Mouse (Mus musculus) CD4-positive, CD25-positive, alpha-beta regulatory T cell, adult 4 months (primary cell): Measurements from ENCODE around the gene Vopp1. TPM values are rescaled to one million over a fixed set of nuclear protein-coding genes. Genes with fewer than 3 reads are reported as not detected.
"Not testable (repeated sequence)": the region's sequence is repeated elsewhere in the genome, so short reads cannot be mapped to it uniquely, and the experiment has no call there.

Source experiments
- ATAC-seq: one replicate; pipeline ENCODE4 v1.8.0; 2017
- polyA plus RNA-seq, 2 experiments: library from polyadenylated mRNA; unstranded; fragments of 100-300 nt; shearing (Covaris generic); gene quantifications; one replicate each; pipeline ENCODE4 v1.2.1; 2017

The Vopp1 gene
- polyA plus RNA-seq, result 10 to 100 TPM; 10.1 to 11.8 TPM

- ATAC-seq, result peak; percentile 88
These were observed at the start of gene Vopp1 for GRCm38 (mm10) chr6:57824422-57825258. TSS of gene Vopp1 (minus strand) at chr6:57825159.

GRCm38 (mm10) chr6:57859043-57860042 lies 34.4 kb upstream of the Vopp1 start:
- peak; percentile 95 for ATAC-seq

- ATAC-seq, result not testable (repeated sequence)
These were observed 26.2 kb upstream of the Vopp1 start for GRCm38 (mm10) chr6:57851177-57851576.

- ATAC-seq, result no peak
These were observed 25.3 kb upstream of the Vopp1 start, which contains the start of gene Vmn1r21 for GRCm38 (mm10) chr6:57850286-57850685. TSS of gene Vmn1r21 (minus strand) at chr6:57850343.

- ATAC-seq, result no peak
These were observed 14.9 kb upstream of the Vopp1 start for GRCm38 (mm10) chr6:57839693-57840408.

- no peak for ATAC-seq
These were observed 328 bp upstream of the Vopp1 start for GRCm38 (mm10) chr6:57825259-57825715.

- peak; percentile 4 for ATAC-seq
These were observed 1.5 kb downstream of the Vopp1 start for GRCm38 (mm10) chr6:57823461-57823860.

GRCm38 (mm10) chr6:57822648-57823410 lies 2.1 kb downstream of the Vopp1 start:
- peak; percentile 59 for ATAC-seq

- ATAC-seq, result no peak
These were observed 10.5 kb downstream of the Vopp1 start for GRCm38 (mm10) chr6:57814436-57814940.

- ATAC-seq, result no peak
These were observed 12.9 kb downstream of the Vopp1 start for GRCm38 (mm10) chr6:57811748-57812730.

- no peak for ATAC-seq
These were observed 19.5 kb downstream of the Vopp1 start for GRCm38 (mm10) chr6:57805218-57806069.

- no peak for ATAC-seq
These were observed 21.8 kb downstream of the Vopp1 start for GRCm38 (mm10) chr6:57803130-57803529.

GRCm38 (mm10) chr6:57798986-57799385 lies 26.0 kb downstream of the Vopp1 start:
- no peak for ATAC-seq

- ATAC-seq, result no peak
These were observed 28.0 kb downstream of the Vopp1 start for GRCm38 (mm10) chr6:57796853-57797423.

- ATAC-seq, result peak; percentile 64
These were observed 29.1 kb downstream of the Vopp1 start for GRCm38 (mm10) chr6:57795835-57796234.

- not testable (repeated sequence) for ATAC-seq
These were observed 32.1 kb downstream of the Vopp1 start for GRCm38 (mm10) chr6:57792821-57793220.

GRCm38 (mm10) chr6:57790542-57790941 lies 34.4 kb downstream of the Vopp1 start:
- ATAC-seq, result no peak

GRCm38 (mm10) chr6:57787376-57787775 lies 37.6 kb downstream of the Vopp1 start:
- ATAC-seq, result no peak

GRCm38 (mm10) chr6:57784251-57784650 lies 40.7 kb downstream of the Vopp1 start:
- no peak for ATAC-seq
